Mouse (Mus musculus): ENCODE measurements around the gene Tmbim6. TPM values are rescaled to one million over a fixed set of nuclear protein-coding genes. Genes with fewer than 3 reads are reported as not detected.
"Not testable (repeated sequence)": the region's sequence is repeated elsewhere in the genome, so short reads cannot be mapped to it uniquely, and the experiment has no call there.

Gene Tmbim6
- total RNA-seq, 2 experiments from 2014 or later: 204 to 339 TPM

GRCm38 (mm10) chr15:99442358-99442757, 49.7 kb downstream of the Tmbim6 start:
- ATAC-seq (replicated peaks; ENCODE audit: low FRiP score, poor library complexity, severe bottlenecking): no peak

GRCm38 (mm10) chr15:99445567-99445966, 52.9 kb downstream of the Tmbim6 start:
- ATAC-seq (replicated peaks; ENCODE audit: low FRiP score, poor library complexity, severe bottlenecking): no peak

GRCm38 (mm10) chr15:99446136-99446535, 53.5 kb downstream of the Tmbim6 start:
- not testable (repeated sequence) for ATAC-seq (replicated peaks; ENCODE audit: low FRiP score, poor library complexity, severe bottlenecking)

GRCm38 (mm10) chr15:99449131-99449750, 56.6 kb downstream of the Tmbim6 start:
- ATAC-seq (replicated peaks; ENCODE audit: low FRiP score, poor library complexity, severe bottlenecking): no peak

- no peak for ATAC-seq (replicated peaks; ENCODE audit: low FRiP score, poor library complexity, severe bottlenecking)
These were observed 57.1 kb downstream of the Tmbim6 start for GRCm38 (mm10) chr15:99449751-99450280.

- ATAC-seq (replicated peaks; ENCODE audit: low FRiP score, poor library complexity, severe bottlenecking): no peak
These were observed 60.6 kb downstream of the Tmbim6 start for GRCm38 (mm10) chr15:99453153-99453900.

GRCm38 (mm10) chr15:99454585-99455279, 62.0 kb downstream of the Tmbim6 start:
- no peak for ATAC-seq (replicated peaks; ENCODE audit: low FRiP score, poor library complexity, severe bottlenecking)

- ATAC-seq (replicated peaks; ENCODE audit: low FRiP score, poor library complexity, severe bottlenecking): no peak
These were observed 62.7 kb downstream of the Tmbim6 start for GRCm38 (mm10) chr15:99455415-99455814.

GRCm38 (mm10) chr15:99456338-99456962, 63.8 kb downstream of the Tmbim6 start:
- no peak for ATAC-seq (replicated peaks; ENCODE audit: low FRiP score, poor library complexity, severe bottlenecking)

- ATAC-seq (replicated peaks; ENCODE audit: low FRiP score, poor library complexity, severe bottlenecking): no peak
These were observed 64.4 kb downstream of the Tmbim6 start for GRCm38 (mm10) chr15:99456963-99457605.

GRCm38 (mm10) chr15:99457606-99458401, 65.1 kb downstream of the Tmbim6 start, which contains the start of gene Nckap5l:
Gene Nckap5l (minus strand): TSS chr15:99457748.
- ATAC-seq (replicated peaks; ENCODE audit: low FRiP score, poor library complexity, severe bottlenecking): peak; percentile 73; the same call in 1 of the 2 replicates

Other genes with a start within 250 kb of the Tmbim6 start
- not detected in 2 replicates for gene Kcnh3, start 168.0 kb upstream of the Tmbim6 start, total RNA-seq (2015; ENCODE audit: low replicate concordance)
- gene Kcnh3, start 168.0 kb upstream of the Tmbim6 start, total RNA-seq (2017; ENCODE audit: low replicate concordance): not detected in 2 replicates
- gene Mcrs1, start 140.9 kb upstream of the Tmbim6 start, total RNA-seq (2015; ENCODE audit: low replicate concordance): 13.8 and 14.2 TPM in 2 replicates
- gene Mcrs1, start 140.9 kb upstream of the Tmbim6 start, total RNA-seq (2017; ENCODE audit: low replicate concordance): 12.5 and 20.0 TPM in 2 replicates
- 2.3 TPM in 1 of 2 replicates, not detected in the other for gene Prpf40b, start 97.8 kb upstream of the Tmbim6 start, total RNA-seq (2015; ENCODE audit: low replicate concordance)
- gene Prpf40b, start 97.8 kb upstream of the Tmbim6 start, total RNA-seq (2017; ENCODE audit: low replicate concordance): 1.4 and 2.0 TPM in 2 replicates
- gene Fam186b, start 97.0 kb upstream of the Tmbim6 start, total RNA-seq (2015; ENCODE audit: low replicate concordance): 0.63 TPM in 1 of 2 replicates, not detected in the other
- gene Fam186b, start 97.0 kb upstream of the Tmbim6 start, total RNA-seq (2017; ENCODE audit: low replicate concordance): not detected in 2 replicates
- gene Fmnl3, start 22.4 kb upstream of the Tmbim6 start, total RNA-seq (2015; ENCODE audit: low replicate concordance): 1.2 and 3.6 TPM in 2 replicates
- gene Fmnl3, start 22.4 kb upstream of the Tmbim6 start, total RNA-seq (2017; ENCODE audit: low replicate concordance): 3.7 and 4.5 TPM in 2 replicates
- gene Nckap5l, start 64.9 kb downstream of the Tmbim6 start, total RNA-seq (2015; ENCODE audit: low replicate concordance): 1.5 TPM in 1 of 2 replicates, not detected in the other
- gene Nckap5l, start 64.9 kb downstream of the Tmbim6 start, total RNA-seq (2017; ENCODE audit: low replicate concordance): not detected in 2 replicates
- gene Bcdin3d, start 81.8 kb downstream of the Tmbim6 start, total RNA-seq (2015; ENCODE audit: low replicate concordance): not detected in 2 replicates
- 0.98 and 2.1 TPM in 2 replicates for gene Bcdin3d, start 81.8 kb downstream of the Tmbim6 start, total RNA-seq (2017; ENCODE audit: low replicate concordance)
- gene Faim2, start 135.3 kb downstream of the Tmbim6 start, total RNA-seq (2015; ENCODE audit: low replicate concordance): not detected in 2 replicates
- gene Faim2, start 135.3 kb downstream of the Tmbim6 start, total RNA-seq (2017; ENCODE audit: low replicate concordance): 0.09 and 0.14 TPM in 2 replicates
- not detected in 2 replicates for gene Aqp2, start 186.2 kb downstream of the Tmbim6 start, total RNA-seq (2015; ENCODE audit: low replicate concordance)
- gene Aqp2, start 186.2 kb downstream of the Tmbim6 start, total RNA-seq (2017; ENCODE audit: low replicate concordance): not detected in 2 replicates
- gene Aqp5, start 197.9 kb downstream of the Tmbim6 start, total RNA-seq (2015; ENCODE audit: low replicate concordance): not detected in 2 replicates
- not detected in 2 replicates for gene Aqp5, start 197.9 kb downstream of the Tmbim6 start, total RNA-seq (2017; ENCODE audit: low replicate concordance)
- not detected in 2 replicates for gene Aqp6, start 208.5 kb downstream of the Tmbim6 start, total RNA-seq (2015; ENCODE audit: low replicate concordance)
- gene Aqp6, start 208.5 kb downstream of the Tmbim6 start, total RNA-seq (2017; ENCODE audit: low replicate concordance): not detected in 2 replicates